Mouse (Mus musculus) gastrocnemius, postnatal 10 days (tissue): ENCODE measurements around the gene Gsta4. TPM values are rescaled to one million over a fixed set of nuclear protein-coding genes. Genes with fewer than 3 reads are reported as not detected.
"Not testable (repeated sequence)": the region's sequence is repeated elsewhere in the genome, so short reads cannot be mapped to it uniquely, and the experiment has no call there.

Source experiments
- DNase-seq: peaks from one replicate; pipeline ENCODE4 v3.0.0; 2021; ENCODE audit warnings: mixed read lengths
- total RNA-seq, 2 experiments: library from RNA; stranded (reverse); gene quantifications; 2 replicates each; pipeline ENCODE4 v1.2.3; 2021

Gsta4 gene
- total RNA-seq, 2 experiments from 2014 or later = 9.9 to 10.6 TPM

DNA sequence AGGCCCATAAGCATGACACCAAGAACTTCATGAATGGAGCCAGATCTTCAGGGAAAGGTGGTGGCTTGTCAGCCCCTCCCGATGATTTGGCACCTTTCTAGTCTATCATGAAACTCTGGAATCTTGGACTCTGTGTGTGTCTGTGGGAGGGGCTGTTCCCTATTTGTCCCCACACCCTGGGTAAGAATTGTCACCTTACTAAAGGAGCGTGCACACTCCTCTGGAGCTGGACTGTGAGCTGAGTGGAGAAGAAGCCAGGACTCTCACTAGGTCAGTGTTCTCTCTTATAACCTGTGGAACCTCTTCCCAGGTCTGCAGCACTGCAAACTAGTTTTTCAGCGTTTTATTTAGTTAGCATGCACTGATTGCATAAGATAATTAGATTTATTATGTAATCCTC lies 47.9 kb downstream of the Gsta4 start, which contains the start of gene Gsta1:
TSS of gene Gsta1 (plus strand) at position 196 of the 400 bp plus-strand sequence.
- not testable (repeated sequence) for DNase-seq

DNA sequence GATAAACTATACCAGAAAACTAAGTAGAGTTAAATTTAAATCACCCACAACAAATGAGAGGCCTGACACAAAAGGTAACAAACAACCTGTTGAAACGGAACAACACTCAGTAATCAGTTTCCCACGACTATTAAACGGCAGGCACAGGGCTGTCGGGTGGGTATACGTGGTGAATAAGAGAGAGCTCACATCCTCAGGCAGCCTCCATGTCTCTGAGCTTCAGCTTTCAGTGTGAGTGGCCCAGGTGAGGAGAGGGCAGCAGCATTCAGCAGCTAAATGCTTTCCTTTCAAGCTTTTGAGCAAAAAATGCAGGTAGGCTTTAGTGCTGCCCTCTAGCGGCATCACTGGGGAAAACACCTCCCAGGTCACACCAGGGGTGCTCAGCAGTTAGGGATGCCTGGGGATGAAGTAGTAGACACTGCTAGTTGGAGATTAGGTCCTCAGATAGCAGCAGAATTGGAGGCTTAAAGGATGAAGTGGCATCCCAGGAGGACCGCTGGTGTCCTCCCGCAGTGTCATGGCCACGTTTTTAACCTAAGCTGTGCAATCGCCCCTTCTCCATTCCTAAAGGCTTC lies 50.6 kb downstream of the Gsta4 start:
- not testable (repeated sequence) for DNase-seq

DNA sequence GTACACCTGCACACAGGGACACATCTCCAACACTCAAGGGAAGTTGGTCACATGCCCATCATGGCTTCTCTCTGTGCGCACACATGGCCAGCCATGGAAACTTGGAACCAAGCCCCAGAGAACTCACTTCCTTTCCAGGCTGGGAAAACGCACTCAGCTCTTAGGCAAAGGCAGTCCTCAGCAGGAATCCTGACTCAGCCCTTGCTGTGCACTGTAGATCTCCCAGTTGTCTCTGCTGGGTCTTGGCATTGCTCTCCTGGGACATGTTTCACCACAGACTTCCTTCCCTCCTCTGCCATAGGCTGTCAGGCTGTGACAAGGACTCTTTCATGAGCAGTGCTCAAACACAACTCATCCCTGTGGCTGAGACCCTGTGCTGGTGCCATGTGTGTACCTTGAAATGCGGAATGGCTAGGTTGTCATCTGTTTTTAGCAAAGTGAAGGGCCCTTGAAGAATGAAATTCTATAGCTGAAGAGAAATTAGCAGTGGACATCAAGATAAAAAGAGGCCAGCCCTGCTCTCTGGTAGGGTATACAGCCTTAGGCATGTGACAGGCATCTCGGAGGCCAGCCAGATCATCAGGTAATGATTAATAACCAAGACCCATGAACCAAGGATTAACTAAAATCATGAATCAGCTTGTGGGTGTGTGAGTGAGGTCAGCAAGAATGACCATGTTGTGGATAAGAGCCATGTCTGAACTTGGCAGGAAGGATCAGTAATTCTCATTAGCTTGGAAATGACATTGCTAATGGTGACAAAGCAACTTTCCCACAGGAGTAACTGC lies 73.3 kb downstream of the Gsta4 start:
- DNase-seq = not testable (repeated sequence)

DNA sequence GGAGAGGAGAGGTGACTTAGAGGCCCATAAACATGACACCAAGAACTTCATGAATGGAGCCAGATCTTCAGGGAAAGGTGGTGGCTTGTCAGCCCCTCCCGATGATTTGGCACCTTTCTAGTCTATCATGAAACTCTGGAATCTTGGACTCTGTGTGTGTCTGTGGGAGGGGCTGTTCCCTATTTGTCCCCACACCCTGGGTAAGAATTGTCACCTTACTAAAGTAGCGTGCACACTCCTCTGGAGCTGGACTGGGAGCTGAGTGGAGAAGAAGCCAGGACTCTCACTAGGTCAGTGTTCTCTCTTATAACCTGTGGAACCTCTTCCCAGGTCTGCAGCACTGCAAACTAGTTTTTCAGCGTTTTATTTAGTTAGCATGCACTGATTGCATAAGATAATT lies 74.3 kb downstream of the Gsta4 start, which contains the start of gene Gm3776:
TSS of gene Gm3776 (plus strand) at position 216 of the 400 bp plus-strand sequence.
- not testable (repeated sequence) for DNase-seq

Other genes with a start within 250 kb of the Gsta4 start
- not detected for gene Gcm1, start 130.8 kb upstream of the Gsta4 start, total RNA-seq
- gene Fbxo9, start 73.7 kb upstream of the Gsta4 start, total RNA-seq = 10 to 100 TPM; 54.2 to 55.2 TPM
- gene Ick, start 73.6 kb upstream of the Gsta4 start, total RNA-seq = 10 to 100 TPM; 15.5 to 20.6 TPM
- not detected for gene Gsta1, start 47.9 kb downstream of the Gsta4 start, total RNA-seq
- not detected for gene Gm3776, start 74.4 kb downstream of the Gsta4 start, total RNA-seq
- gene Gm10639, start 107.1 kb downstream of the Gsta4 start, total RNA-seq = not detected
- not detected for gene Omt2a, start 132.0 kb downstream of the Gsta4 start, total RNA-seq
- not detected for gene Omt2b, start 144.8 kb downstream of the Gsta4 start, total RNA-seq
- gene Gsta2, start 173.0 kb downstream of the Gsta4 start, total RNA-seq = not detected
- not detected for gene Dppa5a, start 185.4 kb downstream of the Gsta4 start, total RNA-seq
- under 1 TPM in 1 of 2 experiments, not detected in 1; 0.12 TPM for gene Ooep, start 196.0 kb downstream of the Gsta4 start, total RNA-seq
- not detected for gene Ddx43, start 213.0 kb downstream of the Gsta4 start, total RNA-seq